Mouse (Mus musculus) hindbrain, embryonic 11.5 days (tissue): ENCODE results near the gene Ugt2b35. TPM values are rescaled to one million over a fixed set of nuclear protein-coding genes. Genes with fewer than 3 reads are reported as not detected.
"Not testable (repeated sequence)": the region's sequence is repeated elsewhere in the genome, so short reads cannot be mapped to it uniquely, and the experiment has no call there.

Source experiments
- ATAC-seq: fragments of 200-750 bp; cut with Nextera tagmentation; 2 replicates; pipeline ENCODE4 v1.8.0; 2017; ENCODE audit warnings: mild to moderate bottlenecking, moderate TSS enrichment, moderate library complexity; ENCODE audit not compliant: low FRiP score
- DNase-seq: peaks from one replicate; pipeline ENCODE4 v3.0.0-alpha.2; 2015; ENCODE audit warnings: low spot score
- H3K27ac ChIP-seq: fragments of 300-500 bp; sonication (generic); 2 replicates; pipeline ENCODE4 v1.5.1; 2014; ENCODE audit warnings: mild to moderate bottlenecking, low read depth, low read length
- H3K27me3 ChIP-seq: fragments of 300-500 bp; sonication (generic); 2 replicates; pipeline ENCODE4 v1.6.1; 2014; ENCODE audit warnings: mild to moderate bottlenecking, low read length, moderate library complexity, mixed read lengths; ENCODE audit not compliant: control insufficient read depth, insufficient read depth
- H3K36me3 ChIP-seq: fragments of 300-500 bp; sonication (generic); 2 replicates; pipeline ENCODE4 v1.6.1; 2014; ENCODE audit warnings: mild to moderate bottlenecking, low read length, moderate library complexity, mixed read lengths; ENCODE audit not compliant: control insufficient read depth, insufficient read depth
- H3K4me1 ChIP-seq: fragments of 300-500 bp; sonication (generic); replicated peaks from 2 replicates; pipeline ENCODE4 v1.6.1; 2014; ENCODE audit warnings: low read length, mixed read lengths; ENCODE audit not compliant: control insufficient read depth, insufficient read depth
- H3K4me2 ChIP-seq: fragments of 300-500 bp; sonication (generic); replicated peaks from 2 replicates; pipeline ENCODE4 v1.6.1; 2014; ENCODE audit warnings: mild to moderate bottlenecking, low read depth, low read length
- H3K4me3 ChIP-seq: fragments of 300-500 bp; sonication (generic); 2 replicates; pipeline ENCODE4 v1.5.1; 2014; ENCODE audit warnings: low read depth, low read length
- H3K9ac ChIP-seq: fragments of 300-500 bp; sonication (generic); 2 replicates; pipeline ENCODE4 v1.6.1; 2014; ENCODE audit warnings: low read depth, low read length
- H3K9me3 ChIP-seq: fragments of 300-500 bp; sonication (generic); 2 replicates; pipeline ENCODE4 v1.6.1; 2016; ENCODE audit warnings: low read length; ENCODE audit not compliant: control insufficient read depth
- WGBS: fragments of 180-500 bp; shearing (Covaris S2); extraction: QIAGEN DNeasy Blood & Tissue Kit; methylation state at CpG from one replicate; pipeline ENCODE4 v1.1.7; 2014; 5-methylcytosine and 5-hydroxymethylcytosine counted together
- polyA plus RNA-seq: library from polyadenylated mRNA; unstranded; fragments of >200 nt; fragmentation: Nextera tagmentation; extraction: Ambion mirVana; gene quantifications from 2 replicates; pipeline ENCODE4 v1.2.1, GENCODE M21; 2014

Gene Ugt2b35
- polyA plus RNA-seq = not detected in 2 replicates

DNA sequence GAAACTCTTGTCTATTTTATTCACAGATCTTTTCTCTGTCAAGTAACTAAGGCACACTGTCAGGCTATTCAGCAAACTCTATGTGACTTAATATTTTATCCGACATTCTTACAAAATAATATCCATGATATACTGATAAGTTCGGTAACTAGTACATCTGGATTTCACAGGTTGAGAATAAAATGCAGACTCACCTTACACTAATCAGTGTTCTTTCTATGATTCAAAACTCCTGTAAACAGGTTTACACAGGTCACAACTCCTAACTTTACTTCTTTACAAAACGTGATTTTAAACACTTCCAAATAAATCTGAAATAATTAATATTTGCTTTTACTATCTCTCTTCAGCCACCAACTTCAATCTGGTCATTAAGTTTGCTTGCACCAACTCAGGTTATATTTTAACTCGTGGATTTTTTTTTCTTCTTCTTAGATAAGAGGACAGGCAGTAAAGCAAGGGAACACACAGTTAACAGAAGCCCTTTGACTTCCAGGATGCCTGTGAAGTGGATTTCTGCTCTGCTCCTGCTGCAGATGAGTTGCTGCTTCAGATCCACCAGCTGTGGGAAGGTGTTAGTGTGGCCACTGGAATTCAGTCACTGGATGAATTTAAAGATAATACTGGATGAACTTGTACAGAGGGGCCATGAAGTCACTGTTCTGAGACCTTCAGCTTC lies at the start of gene Ugt2b35:
TSS of gene Ugt2b35 (plus strand) at position 466 of the 679 bp plus-strand sequence.
- Histone ChIP-seq H3K27me3 (no peaks in the 10 kb centered on the region), H3K4me2 (no peak within 1 kb of the TSS), H3K9ac (no peak within 1 kb of the TSS), H3K9me3 (no peaks in the 10 kb centered on the region), H3K4me3 (no peak within 1 kb of the TSS), H3K36me3 (no peaks in the 10 kb centered on the region), H3K4me1 (no peaks in the 10 kb centered on the region), H3K27ac (no peak within 1 kb of the TSS)
- WGBS = 78% methylated on average over 4 of the region's 4 CpGs
- no peak for DNase-seq
- no peak for ATAC-seq

DNA sequence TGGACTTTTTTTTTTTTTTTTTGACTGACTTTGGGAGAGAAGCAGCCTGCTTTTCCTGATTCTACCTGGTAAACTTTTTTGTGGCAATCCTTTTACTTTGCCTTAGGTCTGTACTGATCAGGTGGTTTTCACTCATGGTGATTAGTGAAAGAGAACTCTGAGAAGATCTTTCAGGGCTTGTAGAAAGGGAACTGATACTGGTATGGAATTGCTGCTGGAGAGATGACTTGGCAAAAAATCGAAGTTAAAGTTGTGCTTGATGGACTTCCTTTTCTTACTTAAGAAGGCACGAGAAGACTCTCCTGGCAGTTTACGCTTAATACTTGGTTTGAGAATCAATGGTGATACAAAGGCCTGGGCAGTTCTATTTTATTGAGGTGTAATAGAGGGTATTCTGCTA lies 40.2 kb upstream of the Ugt2b35 start:
- Histone ChIP-seq H3K4me3 (no peak overlapping the region), H3K27me3 (no peaks in the 10 kb centered on the region), H3K9ac (no peak overlapping the region), H3K27ac (no peak overlapping the region), H3K4me2 (no peak overlapping the region), H3K4me1 (no peaks in the 10 kb centered on the region), H3K36me3 (no peaks in the 10 kb centered on the region), H3K9me3 (no peaks in the 10 kb centered on the region)
- ATAC-seq (no peak), DNase-seq (no peak)
- WGBS = 85% methylated on average over 3 of the region's 3 CpGs

DNA sequence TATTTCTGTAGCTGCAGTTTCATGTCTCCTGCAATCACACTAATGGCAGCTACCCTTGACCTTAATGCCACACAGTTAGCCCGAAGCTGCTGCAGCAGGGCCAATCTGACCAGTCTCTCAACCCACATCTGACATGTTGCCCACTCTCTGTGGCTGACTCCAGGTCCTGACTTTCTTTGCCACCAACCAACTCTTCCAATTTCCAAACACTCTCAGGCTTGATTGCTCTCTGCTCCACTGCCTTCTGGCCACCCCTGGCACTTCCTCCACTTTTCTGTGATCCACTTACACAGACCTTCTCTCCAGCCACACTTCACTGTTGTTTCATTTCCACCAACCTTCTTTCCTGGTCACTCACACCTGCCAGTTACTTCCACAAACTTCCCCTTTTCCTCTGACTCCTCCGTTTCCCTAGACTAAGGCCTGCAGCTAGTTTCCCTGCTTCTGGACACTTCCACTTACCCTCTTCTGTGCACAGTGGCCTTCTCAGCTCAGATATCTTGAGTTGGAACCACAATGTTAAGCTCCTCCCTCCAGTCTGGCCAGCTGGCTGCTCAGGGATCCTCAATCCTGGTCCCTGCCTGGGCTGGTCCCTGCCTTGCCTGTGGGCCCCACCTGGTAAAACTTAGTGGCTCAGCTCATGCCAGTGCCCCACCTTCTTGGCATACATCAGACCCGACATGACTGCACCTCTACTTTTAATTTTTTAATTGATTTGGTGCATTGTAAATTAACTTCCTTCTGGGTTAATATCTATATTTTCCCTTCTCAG lies 38.9 kb upstream of the Ugt2b35 start:
- H3K9ac ChIP-seq = no peak overlapping the region
- H3K9me3 ChIP-seq = no peaks in the 10 kb centered on the region
- H3K27me3 ChIP-seq = no peaks in the 10 kb centered on the region
- no peaks in the 10 kb centered on the region for H3K4me1 ChIP-seq
- ATAC-seq = no peak
- 78% methylated on average over 3 of the region's 3 CpGs for WGBS
- H3K36me3 ChIP-seq = no peaks in the 10 kb centered on the region
- no peak overlapping the region for H3K4me2 ChIP-seq
- H3K4me3 ChIP-seq = no peak overlapping the region
- DNase-seq = no peak
- no peak overlapping the region for H3K27ac ChIP-seq

DNA sequence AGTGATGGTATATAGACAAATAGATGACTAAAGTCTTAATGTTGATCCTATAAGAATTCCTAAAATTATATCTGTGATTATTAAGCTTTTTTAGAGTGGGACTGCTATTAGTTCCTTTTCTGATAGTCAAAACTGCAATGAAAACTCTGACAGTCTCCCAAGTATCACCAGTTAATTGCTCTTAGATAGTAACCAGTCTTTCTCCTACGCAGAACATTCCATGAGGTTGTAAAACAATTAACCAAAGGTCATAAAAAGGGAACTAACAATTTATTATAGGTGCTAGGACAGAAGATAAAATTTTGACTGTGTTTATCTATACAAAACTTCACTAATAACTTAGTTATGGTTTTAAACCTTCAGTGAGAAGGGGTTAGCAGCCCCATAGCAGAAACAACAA lies 37.8 kb upstream of the Ugt2b35 start:
- H3K4me3 ChIP-seq, H3K27me3 ChIP-seq, H3K9me3 ChIP-seq, H3K4me2 ChIP-seq, H3K27ac ChIP-seq, ATAC-seq, H3K9ac ChIP-seq, H3K36me3 ChIP-seq, DNase-seq, H3K4me1 ChIP-seq: not testable (repeated sequence)
- WGBS = 78% methylated on average over 1 of the region's 1 CpGs

DNA sequence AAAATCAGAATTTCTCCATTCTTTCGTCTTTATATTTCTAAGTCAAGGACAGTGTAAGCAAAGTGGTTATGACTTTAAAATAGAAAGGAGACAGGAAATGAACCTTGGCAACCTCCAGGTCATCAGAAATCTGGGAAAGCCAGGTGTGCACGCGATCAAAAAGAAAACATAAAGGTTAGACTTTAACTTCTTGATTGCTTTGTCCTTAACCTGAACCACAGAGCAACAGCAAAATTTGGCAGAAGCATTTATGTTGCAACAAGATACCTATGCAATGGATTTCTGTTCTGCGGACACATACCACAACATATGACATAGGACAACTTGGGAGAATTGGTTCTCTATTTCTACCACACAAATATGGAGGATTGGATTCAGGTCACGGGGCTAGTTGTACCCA lies 33.4 kb upstream of the Ugt2b35 start:
- not testable (repeated sequence) for H3K9ac ChIP-seq, H3K27me3 ChIP-seq, H3K36me3 ChIP-seq, ATAC-seq, H3K27ac ChIP-seq, H3K9me3 ChIP-seq, DNase-seq, H3K4me2 ChIP-seq, H3K4me3 ChIP-seq, H3K4me1 ChIP-seq
- WGBS = 93% methylated on average over 5 of the region's 5 CpGs

DNA sequence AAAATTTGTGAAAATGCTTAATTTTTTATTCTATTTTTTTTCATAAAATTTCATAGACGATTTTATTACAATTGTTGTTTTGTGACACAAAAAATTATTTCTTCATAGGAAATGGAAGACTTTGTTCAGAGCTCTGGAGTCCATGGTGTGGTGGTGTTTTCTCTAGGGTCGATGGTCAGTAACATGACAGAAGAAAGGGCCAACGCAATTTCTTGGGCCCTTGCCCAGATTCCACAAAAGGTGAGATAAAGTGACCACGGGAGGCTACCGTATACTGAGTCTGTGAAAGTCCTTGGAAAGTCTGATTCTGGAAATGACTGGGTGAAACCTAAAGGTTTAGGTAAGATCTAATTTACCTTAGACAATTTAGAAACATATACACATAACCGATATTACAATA lies 4.1 kb downstream of the Ugt2b35 start:
- Histone ChIP-seq H3K4me3 (no peak overlapping the region), H3K4me2 (no peak overlapping the region), H3K27ac (no peak overlapping the region), H3K9me3 (no peaks in the 10 kb centered on the region), H3K27me3 (no peaks in the 10 kb centered on the region), H3K36me3 (no peaks in the 10 kb centered on the region), H3K4me1 (no peaks in the 10 kb centered on the region), H3K9ac (no peak overlapping the region)
- DNase-seq (no peak), ATAC-seq (no peak)
- WGBS = 90% methylated on average over 6 of the region's 6 CpGs

DNA sequence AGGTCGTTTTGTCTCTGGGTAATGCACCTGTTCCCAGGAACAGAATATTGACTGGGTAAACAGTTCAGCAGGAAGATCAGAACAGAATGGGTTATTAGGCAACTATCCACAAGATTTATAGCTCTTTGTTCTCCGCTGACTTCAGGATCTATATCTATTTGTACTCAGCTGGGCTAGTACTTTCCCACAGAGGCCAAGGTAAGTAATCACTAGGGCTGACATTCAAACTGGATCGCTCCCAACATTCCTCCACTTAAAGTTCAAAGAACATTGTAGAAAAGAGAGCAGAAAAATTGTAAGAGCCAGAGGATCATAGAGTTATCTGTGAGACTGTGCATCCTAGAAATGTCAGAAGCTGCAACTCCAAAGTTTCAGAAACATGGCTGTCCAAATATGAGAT lies 14.8 kb downstream of the Ugt2b35 start:
- ATAC-seq (no peak), DNase-seq (no peak)
- Histone ChIP-seq H3K36me3 (no peaks in the 10 kb centered on the region), H3K9me3 (no peaks in the 10 kb centered on the region), H3K9ac (no peak overlapping the region), H3K4me1 (no peaks in the 10 kb centered on the region), H3K4me3 (no peak overlapping the region), H3K27me3 (no peaks in the 10 kb centered on the region), H3K27ac (no peak overlapping the region), H3K4me2 (no peak overlapping the region)
- WGBS = 87% methylated on average over 3 of the region's 3 CpGs

DNA sequence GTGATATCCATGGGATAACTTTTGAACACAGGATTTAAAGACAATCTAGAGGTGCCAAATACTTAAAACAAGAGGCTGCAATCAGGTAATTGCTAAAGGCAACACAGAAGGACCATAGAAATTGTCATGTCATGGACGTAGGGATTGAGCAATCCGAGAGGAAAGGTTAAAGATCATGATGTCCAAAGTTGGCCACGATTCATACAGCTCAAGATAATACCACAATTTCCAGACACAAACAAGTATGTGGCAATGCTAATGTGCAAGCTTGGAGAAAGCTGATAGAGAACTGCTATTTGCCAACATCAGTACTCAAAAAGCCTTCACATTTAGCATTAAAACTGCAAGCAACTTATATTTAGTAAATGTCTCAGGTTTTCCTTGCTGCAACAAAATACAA lies 26.7 kb downstream of the Ugt2b35 start:
- no peak overlapping the region for H3K9ac ChIP-seq
- no peak overlapping the region for H3K4me2 ChIP-seq
- no peak overlapping the region for H3K4me3 ChIP-seq
- H3K27me3 ChIP-seq = no peaks in the 10 kb centered on the region
- no peak for DNase-seq
- no peaks in the 10 kb centered on the region for H3K36me3 ChIP-seq
- H3K4me1 ChIP-seq = no peaks in the 10 kb centered on the region
- no peaks in the 10 kb centered on the region for H3K9me3 ChIP-seq
- ATAC-seq = 0 out of 2 replicates have a peak, but pooled peaks have one; percentile 6
- no peak overlapping the region for H3K27ac ChIP-seq
- 84% methylated on average over 3 of the region's 3 CpGs for WGBS

DNA sequence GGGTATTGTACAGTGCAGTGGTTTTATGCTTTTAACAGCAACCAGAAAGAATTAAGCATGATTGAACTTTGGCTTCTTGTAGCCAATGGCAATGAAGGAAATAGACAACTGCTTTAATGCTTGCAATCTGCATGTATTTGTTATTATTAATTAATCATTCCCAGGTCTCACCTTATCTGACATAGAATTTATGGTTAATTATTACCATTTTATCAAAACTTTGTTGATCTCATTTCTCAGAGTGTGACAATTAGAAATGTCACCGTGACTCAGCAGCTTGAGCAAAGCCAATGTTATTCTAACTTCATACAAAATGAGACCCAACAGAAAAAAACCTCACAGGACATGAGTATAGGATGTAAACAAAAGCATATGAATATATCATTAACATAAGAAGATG lies 30.0 kb downstream of the Ugt2b35 start:
- DNase-seq = no peak
- no peak for ATAC-seq
- H3K4me2 ChIP-seq = no peak overlapping the region
- H3K27me3 ChIP-seq = no peaks in the 10 kb centered on the region
- no peak overlapping the region for H3K9ac ChIP-seq
- no peak overlapping the region for H3K27ac ChIP-seq
- H3K36me3 ChIP-seq = no peaks in the 10 kb centered on the region
- H3K4me1 ChIP-seq = no peaks in the 10 kb centered on the region
- WGBS = 90% methylated on average over 1 of the region's 1 CpGs
- H3K4me3 ChIP-seq = no peak overlapping the region
- H3K9me3 ChIP-seq = no peaks in the 10 kb centered on the region
